Mouse (Mus musculus) v-Abl transformed pro-B cells (cell line): ENCODE measurements around the gene Gm28043.
"Not testable (repeated sequence)": the region's sequence is repeated elsewhere in the genome, so short reads cannot be mapped to it uniquely, and the experiment has no call there.

Experiments
- in situ Hi-C, 2 experiments: fragments of 400-800 bp; cut with MboI; formaldehyde crosslinking; loops; one replicate each; pipeline ENCODE4 v1.15.1; 2025; ENCODE audit not compliant: unreplicated experiment in 2 of 2

The Gm28043 gene

DNA sequence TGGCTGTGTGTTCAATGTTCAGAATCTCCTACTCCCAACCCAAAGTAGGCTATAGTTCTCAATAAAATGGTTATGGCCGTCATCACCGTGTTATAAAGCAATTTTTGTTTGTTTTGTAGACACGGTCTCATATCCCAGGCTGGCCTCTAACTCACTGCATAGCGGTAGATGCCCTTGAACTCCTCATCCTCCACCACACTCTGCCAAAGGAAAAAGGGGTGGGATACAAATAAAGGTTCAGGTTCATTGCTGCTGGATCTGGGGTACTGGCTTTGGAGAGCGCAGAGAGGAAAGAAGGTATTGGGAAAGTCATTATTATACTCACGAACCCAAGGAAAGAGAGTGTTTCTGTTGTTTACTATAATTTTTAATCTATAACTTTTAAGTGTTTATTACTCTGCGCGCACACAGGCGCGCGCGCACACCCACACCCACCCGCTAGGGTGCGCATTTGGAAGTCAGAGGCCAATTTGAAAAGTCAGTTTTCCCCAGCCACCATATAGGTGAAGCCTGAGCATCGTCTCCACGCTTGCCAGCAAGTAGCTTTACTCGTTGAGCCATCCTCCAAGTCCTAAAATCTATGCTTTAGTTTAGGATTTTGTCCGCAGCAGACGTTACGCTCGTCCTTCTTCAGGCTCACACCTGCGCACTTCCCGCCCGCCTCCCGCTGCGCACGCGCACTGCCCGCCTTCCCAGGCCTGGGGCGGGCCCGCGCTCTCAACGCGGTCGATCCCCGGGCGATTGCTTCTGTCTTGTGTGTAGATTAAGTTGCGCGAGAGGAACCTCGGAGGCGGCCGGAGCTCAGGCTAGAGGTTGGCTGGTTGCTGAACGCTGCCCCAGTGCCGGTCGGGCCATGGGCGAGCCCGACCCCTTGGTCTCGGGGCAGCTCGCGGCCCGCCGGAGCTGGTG lies at the start of gene Gm28043, which contains the start of gene Rnf8:
TSS of gene Gm28043 (plus strand) at position 762 of the 909 bp plus-strand sequence.
TSS of gene Rnf8 (plus strand) at position 676 of the 909 bp plus-strand sequence.
- in situ Hi-C loops: no loop called here

DNA sequence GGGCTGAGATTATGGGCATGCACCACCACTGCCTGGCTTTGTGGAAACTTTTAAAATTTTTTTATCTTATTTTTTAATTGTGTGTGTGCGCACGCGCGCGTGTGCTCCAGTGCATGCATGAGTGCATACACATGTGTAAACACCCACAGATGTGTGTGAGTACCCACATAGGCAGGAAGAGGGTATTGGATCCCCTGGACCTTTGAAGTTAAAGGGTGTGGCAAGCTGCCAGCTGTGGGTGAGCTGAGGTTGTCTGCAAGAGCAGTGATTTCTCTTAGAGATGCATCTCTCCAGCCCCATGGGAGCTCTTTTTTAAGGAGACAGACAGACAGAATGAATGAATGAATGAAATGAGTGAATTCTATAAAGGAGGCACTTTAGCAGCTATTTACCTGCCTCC lies 49.2 kb upstream of the Gm28043 start:
- in situ Hi-C loops: no loop called here

DNA sequence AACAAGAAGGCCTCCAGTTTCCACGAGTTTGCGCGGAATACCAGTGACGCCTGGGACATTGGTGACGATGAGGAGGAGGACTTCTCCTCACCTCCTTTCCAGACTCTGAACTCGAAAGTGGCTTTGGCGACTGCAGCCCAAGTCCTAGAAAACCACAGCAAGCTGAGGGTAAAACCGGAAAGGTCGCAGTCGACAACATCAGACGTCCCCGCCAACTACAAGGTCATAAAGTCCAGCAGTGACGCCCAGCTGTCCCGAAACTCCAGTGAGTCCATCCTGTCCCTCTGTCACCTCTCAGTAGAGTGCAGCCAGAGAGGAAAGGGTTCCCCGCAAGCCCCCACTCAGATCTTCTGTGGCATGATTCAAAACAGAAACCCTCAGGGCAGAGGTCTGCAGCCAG lies 46.2 kb upstream of the Gm28043 start:
- in situ Hi-C loops: no loop called here

DNA sequence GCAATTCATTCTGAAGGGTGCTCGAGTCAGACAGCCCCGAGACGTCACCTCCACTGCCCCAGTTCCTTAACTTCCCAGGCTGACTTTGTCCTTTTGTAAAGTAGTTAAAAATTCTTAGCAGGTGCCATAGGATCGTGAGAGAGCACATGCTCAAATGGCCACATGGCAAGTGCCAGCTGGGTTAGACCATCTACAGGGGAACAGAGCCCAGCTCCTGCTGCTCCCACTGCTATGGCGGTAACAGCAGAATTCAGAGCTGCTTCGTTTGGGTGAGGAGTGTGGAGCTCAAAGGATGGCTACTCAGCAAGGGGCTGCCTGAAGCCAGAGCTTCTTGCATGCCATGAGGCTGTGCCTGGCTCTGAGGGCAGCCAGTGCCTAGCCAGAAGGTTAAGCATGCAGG lies 44.8 kb upstream of the Gm28043 start:
- in situ Hi-C loops: no loop called here

DNA sequence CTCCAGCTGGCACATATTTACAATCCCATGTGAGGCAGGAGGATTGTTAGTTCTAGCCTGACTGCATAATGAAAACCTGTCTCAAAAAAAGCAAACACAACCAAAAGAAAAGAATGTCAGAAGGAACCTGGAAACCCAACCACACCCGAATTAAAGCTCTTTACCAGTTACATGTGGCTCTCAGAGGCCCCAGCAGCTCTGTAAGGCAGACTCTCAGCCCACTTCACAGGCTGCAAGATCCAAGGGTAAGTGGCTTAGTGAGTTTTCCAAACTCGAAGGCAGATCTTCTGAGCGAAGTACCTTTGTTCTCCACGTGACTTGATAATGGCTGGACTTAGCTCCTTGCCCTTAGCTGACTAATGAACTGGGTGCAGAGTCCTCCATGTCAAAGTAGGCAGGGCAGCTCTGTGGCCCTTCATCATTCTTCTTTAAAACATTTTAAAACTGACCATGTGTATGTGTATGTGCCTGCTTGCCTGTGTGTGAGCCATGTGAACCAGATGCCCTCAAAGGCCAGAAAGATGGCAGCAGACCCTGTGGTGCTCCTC lies 35.0 kb upstream of the Gm28043 start:
- in situ Hi-C loops: no loop called here

DNA sequence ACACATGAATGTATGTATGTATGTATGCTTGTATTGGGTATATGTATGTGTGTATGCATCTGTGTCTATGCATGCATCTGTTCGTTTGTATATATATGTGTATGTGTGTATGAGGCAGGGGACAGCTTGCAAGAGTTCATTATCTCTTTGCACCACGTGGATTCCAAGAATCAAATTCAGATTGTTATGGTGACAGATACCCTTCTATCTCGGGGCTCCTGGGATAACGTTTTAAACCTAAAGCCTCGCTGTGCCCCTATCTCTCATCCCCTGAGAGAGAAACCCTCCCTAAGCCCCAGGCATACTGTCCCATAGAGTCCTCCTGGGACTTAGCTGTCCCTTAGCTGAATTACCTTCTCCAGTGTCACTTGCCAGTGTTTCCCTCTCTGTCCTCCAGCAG lies 31.1 kb upstream of the Gm28043 start:
- in situ Hi-C loops: no loop called here

DNA sequence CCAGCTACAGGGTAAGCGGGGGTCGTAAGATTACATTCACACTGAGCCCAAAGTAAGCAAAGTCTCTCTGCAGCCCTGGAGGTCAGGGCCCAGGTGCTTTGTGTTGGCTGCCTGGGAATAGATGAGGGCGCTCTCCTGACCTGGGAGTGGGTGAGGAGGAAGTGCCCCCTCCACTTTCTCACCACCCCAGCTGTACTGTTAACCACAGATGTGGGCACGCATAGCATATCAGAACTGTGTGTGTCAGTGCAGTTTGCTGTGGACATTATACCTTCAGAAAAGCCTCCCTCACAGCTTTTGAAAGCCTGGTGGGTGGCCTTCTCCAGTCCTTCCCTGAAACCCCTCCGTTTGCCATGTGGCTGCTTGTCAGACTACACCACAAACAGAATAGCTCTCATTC lies 30.4 kb upstream of the Gm28043 start:
- in situ Hi-C loops: no loop called here

DNA sequence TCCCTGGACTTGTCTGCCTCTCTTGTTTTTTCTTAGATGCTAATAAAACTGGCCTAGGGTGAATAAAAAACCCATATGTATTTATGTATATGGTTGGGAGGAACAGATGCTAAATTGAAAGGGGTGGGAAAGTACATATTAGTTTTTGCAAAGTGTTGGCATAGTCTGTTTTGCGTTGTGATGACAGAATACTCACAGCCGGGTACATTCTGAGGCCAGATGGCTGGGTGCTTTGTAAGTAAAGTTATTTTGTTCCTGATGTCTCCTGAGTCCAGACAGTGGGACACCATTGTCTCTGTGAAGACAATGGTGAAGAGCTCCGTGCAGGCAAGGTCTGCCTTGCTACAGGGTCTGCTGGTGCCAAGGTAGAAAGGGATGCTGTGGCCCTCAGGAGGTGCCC lies 29.9 kb upstream of the Gm28043 start:
- in situ Hi-C loops: no loop called here

DNA sequence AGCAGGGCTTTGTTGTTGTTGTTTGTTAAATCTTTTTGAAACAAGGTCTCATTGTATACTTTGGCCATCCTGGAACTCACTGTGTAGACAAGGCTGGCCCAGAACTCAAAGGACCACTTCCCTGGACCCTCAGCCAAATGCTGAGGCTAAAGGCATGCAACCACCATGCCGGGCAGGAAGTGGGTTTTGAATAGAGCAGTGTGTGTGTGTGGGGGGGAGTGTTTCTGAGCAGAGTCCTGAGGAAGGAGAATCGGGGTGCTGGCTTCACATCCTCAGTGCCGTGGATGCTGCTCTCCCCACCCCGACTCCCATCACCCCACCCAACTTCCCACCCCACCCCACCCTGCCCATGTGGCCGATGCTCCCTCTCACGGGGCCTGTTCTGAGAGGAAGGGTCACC lies 29.2 kb upstream of the Gm28043 start:
- in situ Hi-C loops: no loop called here

DNA sequence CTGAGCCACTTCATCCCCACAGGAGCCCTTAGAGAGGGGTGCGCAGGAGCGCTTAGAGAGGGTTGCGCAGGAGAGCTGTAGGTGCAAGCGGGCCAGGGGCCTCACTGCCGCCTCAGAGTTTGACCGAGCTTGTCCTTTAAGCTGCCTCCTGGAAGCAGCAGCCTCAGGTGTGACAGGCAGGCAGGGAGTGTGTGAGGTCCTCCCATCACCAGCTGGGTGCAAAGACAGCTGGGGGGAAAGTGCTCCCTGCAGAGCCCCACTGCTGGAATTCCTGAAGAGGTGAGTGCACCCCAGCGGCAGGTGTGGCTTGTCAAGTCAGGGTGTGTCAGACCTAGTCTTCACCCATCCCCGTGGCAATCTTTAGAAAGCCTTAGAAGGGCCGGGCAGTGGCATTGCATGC lies 27.8 kb upstream of the Gm28043 start:
- in situ Hi-C loops: no loop called here

DNA sequence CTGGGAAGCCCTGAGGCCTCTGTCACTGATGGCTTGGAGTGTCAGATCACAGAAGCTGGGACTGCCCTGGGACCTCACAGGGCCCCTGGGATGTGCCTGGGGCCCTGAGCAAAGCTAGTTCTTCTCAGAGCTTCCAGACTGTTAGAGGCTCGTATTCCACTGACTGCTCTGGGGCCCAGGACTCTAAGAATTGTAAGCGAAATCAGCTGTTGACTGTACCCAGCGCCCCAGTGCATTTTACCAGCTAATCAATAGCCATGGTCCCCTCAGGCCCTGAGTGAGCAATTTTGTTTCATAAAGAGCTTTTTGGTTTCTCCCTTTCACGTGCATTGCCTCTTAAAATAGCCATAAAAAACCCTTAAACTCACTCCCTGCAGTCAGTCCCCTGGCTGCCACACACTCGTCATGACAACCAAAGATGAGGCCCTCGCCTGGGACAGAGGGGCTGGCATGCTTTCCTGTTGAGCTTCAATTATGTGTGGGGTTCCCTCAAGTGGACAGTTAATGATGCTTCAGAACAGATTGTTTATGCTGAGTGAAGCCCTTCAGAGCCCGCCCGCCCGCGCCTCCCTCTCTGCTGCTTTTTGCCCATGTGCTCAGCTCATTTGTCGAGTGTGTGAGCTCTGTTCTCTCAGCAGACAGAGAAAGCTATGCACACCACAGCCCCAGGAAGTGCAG lies 25.3 kb upstream of the Gm28043 start:
- in situ Hi-C loops: no loop called here

DNA sequence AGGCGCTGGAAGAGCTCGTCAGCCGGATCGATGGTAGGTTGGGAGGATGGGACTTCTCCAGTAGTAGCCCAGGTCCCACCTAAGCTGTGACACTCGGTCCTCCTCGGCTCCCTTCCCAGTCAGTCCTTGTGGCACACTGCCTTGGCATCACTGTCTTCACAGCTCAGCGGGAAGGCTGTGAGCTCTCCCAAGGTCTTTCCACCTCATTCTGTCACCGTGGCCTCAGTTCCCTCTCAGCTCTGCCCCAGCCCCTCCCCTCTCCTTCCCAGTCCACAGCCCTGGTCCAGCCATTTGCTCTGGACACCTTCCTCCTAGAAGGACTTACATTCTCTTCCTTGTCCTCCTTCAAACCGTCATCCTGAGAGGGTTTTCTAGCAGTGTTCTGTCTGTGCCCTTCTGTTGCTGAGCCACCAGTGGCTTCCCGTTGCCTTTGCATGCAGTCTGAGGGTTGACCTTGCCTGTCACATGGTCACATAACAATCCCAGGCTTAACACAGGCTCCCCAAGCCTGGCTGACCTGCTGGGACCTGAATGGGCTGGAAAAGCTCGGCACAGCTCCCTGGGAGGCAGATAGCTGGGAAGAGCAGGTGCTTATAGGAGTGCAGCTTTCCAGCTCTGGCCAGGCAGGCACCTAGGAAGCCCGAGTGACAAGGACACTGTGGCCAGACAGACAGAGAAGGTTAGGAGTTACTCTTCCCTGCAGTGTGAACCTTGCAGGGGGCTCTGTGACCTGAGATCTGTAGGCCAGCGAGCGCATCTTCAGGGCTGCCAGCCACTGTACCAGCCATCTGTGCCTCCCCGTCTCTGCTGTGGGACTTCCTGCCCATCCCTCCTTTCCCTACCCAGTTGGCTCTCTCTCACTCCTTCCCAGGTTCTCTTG lies 18.5 kb upstream of the Gm28043 start:
- in situ Hi-C loops: no loop called here

DNA sequence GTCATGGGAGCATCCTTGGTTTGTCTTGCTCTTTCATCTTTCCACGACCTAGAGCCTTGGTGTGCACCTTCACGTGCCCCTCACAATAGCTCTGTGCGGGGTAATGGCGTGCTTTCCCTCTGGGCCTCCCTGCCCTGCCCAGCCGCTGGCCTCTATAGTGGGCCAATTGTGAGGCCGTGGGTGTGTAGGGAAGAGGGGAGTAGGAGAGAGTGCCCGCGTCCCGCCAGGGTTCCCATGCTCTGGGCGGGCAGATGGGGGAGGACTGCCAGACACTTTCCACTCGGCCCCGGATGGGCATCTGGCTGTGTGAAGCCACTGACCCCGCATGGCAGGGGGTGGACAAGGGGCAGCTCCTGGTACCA lies 17.9 kb upstream of the Gm28043 start:
- in situ Hi-C loops: no loop called here

DNA sequence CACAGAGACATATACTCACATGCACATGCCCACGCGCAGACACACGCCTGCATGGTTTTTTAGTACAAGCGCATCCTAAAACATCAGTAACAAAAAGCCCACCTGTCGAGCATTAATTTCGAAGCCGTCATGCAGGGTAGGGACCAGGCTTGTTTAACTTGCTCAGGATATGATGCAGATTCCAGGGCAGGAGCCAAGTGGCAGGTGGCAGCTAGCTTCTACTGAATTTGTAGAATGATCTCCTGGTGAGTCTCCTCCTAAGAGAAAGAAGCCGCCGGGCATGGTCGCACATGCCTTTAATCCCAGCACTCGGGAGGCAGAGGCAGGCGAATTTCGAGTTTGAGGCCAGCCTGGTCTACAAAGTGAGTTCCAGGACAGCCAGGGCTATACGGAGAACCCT lies 15.6 kb upstream of the Gm28043 start:
- in situ Hi-C loops: no loop called here

DNA sequence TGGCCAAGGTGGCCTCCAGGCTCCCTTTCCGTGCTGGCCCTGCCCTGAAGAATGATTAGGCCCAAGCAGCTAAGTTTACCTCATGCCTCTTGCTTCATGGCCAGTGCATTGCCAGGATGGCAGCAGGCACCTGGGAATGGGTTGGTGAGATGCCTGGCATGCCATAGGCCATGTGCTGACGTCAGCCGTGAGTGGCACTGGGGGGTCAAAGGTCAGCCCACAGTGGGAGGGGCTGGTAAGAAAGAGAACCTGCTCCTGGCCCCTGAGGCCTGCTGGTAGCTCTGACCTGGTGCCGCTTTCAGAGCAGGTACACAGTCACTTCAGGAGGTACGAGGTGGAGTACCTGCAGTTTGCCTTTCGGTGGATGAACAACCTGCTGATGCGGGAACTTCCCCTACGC lies 15.1 kb upstream of the Gm28043 start:
- in situ Hi-C loops: no loop called here

DNA sequence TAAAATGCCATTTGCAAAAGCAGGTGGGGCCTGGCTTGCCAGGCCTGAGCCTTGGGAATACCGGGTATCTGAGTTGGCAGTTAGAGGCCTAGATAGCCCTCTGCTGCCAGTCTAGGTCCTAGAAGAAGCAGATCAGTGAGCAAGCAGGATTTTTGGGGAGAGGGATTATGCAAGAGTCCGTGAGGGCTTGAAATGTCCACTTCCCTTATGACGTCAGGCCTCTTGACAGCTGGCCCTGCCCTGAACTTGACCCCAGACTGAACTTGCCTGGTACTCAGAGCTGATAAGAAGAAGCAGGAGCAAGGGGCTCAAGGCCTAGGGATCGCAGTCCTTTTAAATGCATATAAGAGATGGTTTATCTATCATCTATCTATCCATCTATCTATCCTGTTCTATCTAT lies 13.3 kb upstream of the Gm28043 start:
- in situ Hi-C loops: loop anchor here (5.0 to 10.0 kb wide), 2 partner anchors 173 to 281 kb away; no protein-coding TSS in a partner anchor

DNA sequence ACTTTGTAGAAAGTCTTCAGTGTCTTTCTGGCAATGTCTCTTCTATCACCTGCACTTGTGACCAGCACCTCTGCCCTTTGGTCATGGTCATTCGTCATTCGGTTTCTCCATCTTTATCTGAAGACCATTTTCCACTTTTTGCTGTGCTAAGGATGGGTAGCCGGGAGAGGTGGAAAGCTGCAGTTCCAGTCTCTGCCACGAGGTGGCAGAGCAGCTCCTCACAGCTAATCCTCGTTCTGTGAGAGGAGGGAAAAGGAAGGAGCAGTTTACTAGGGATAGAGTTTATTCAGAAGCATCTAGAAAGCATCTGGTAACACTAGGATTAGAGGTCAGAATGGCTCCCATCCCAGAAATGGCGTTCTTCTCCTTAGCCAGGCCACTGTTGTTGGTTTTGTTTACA lies 11.4 kb upstream of the Gm28043 start:
- in situ Hi-C loops: loop anchor here (5.0 to 10.0 kb wide), 2 partner anchors 172 to 279 kb away; no protein-coding TSS in a partner anchor

DNA sequence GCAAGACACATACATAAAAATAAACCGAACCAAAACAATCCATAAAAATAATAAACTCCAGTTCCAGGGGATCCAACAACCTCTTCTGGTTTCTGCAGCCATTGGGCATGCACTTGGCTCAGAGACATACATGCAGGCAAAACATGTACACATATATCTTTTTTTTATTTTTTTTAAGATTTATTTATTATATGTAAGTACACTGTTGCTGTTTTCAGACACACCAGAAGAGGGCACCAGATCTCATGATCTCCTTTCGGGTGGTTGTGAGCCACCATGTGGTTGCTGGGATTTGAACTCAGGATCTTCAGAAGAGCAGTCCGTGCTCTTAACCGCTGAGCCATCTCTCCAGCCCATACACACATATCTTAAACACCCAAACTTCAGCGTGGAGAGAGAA lies 1.2 kb upstream of the Gm28043 start:
- in situ Hi-C loops: not testable (repeated sequence)

DNA sequence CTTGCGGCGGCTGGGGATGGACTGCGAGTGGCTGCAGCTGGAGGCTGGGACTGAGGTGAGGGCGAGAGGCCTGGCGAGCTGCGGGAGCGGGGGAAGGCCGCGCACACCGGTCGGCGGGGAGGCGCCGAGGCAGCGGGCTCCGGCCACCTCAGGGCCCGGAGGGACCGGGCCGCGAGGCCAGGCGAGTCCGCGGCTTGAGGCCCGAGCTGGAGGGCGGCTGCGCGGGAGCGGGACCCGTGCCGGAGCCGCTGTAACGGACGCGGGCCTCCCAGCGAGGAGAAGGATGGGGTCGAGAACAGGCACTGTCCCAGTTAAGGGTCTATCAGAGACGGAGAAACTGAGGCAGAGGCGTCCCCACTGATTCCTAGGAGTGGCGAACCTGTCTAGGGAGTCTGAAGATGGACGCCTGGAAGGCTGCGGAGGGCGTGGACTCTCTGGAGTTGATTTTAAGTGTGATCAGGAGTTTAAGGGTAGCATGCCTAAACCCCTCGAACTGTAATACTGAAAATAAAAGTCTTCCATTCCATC lies 412 bp downstream of the Gm28043 start:
- in situ Hi-C loops: no loop called here

DNA sequence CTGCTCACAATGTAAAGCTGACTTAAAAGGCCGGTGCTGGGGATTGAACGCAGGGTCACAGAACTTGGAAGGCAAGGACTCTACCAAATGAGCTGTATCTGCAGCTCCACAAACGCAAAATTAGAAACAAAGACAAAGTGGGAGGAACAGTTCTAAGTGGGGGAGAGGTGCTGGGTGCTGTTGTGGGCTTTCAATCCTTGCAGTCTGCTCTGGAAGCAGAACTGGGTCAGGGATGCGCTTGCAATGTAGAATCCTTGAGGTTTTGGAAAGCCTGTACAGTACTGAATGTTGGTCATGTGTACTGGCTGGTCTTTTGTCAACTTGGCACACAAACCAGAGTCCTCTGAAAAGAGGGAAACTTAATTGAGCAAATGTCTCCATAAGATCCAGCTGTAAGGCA lies 940 bp downstream of the Gm28043 start:
- in situ Hi-C loops: no loop called here
